Mouse (Mus musculus) frontal cortex, postnatal 25 days (tissue): Measurements from ENCODE around the gene Slc39a12.

ENCODE experiments used
- DNase-seq, 2 experiments: peaks; one replicate each; pipeline ENCODE4 v3.0.0; 2022; ENCODE audit warnings: low spot score in 2 of 2

Gene Slc39a12

GRCm38 (mm10) chr2:14388162-14388561 lies at the start of gene Slc39a12:
TSS of gene Slc39a12 (plus strand) at chr2:14388316.
- DNase-seq = no peak

GRCm38 (mm10) chr2:14341652-14342308 lies 46.3 kb upstream of the Slc39a12 start:
- DNase-seq = peak; percentile 29 to 39

GRCm38 (mm10) chr2:14342309-14342839 lies 45.7 kb upstream of the Slc39a12 start:
- no peak for DNase-seq

GRCm38 (mm10) chr2:14388856-14389255 lies 740 bp downstream of the Slc39a12 start:
- no peak for DNase-seq

GRCm38 (mm10) chr2:14390900-14391299 lies 2.8 kb downstream of the Slc39a12 start:
- DNase-seq = no peak

GRCm38 (mm10) chr2:14403000-14403399 lies 14.9 kb downstream of the Slc39a12 start:
- no peak for DNase-seq

GRCm38 (mm10) chr2:14428987-14429386 lies 40.9 kb downstream of the Slc39a12 start:
- no peak for DNase-seq

- no peak for DNase-seq
Measured at GRCm38 (mm10) chr2:14447322-14447721, 59.2 kb downstream of the Slc39a12 start.

GRCm38 (mm10) chr2:14450866-14451265 lies 62.8 kb downstream of the Slc39a12 start:
- no peak for DNase-seq

GRCm38 (mm10) chr2:14454946-14455631 lies 67.0 kb downstream of the Slc39a12 start:
- DNase-seq = no peak

- no peak for DNase-seq
Measured at GRCm38 (mm10) chr2:14464438-14464837, 76.3 kb downstream of the Slc39a12 start.

- DNase-seq = no peak
Measured at GRCm38 (mm10) chr2:14494132-14494531, 106.0 kb downstream of the Slc39a12 start.

- no peak for DNase-seq
Measured at GRCm38 (mm10) chr2:14496150-14496549, 108.0 kb downstream of the Slc39a12 start.

- DNase-seq = no peak
Measured at GRCm38 (mm10) chr2:14502482-14502881, 114.4 kb downstream of the Slc39a12 start.

GRCm38 (mm10) chr2:14518237-14518636 lies 130.1 kb downstream of the Slc39a12 start:
- no peak for DNase-seq

- no peak for DNase-seq
Measured at GRCm38 (mm10) chr2:14534325-14535077, 146.4 kb downstream of the Slc39a12 start.

- no peak for DNase-seq
Measured at GRCm38 (mm10) chr2:14535246-14535671, 147.1 kb downstream of the Slc39a12 start.

GRCm38 (mm10) chr2:14537781-14538180 lies 149.7 kb downstream of the Slc39a12 start:
- DNase-seq = no peak

- DNase-seq = no peak
Measured at GRCm38 (mm10) chr2:14543355-14543754, 155.2 kb downstream of the Slc39a12 start.

- DNase-seq = no peak
Measured at GRCm38 (mm10) chr2:14543773-14544172, 155.7 kb downstream of the Slc39a12 start.
